Mouse (Mus musculus) urinary bladder, postnatal 36 days (tissue): Measurements from ENCODE around the gene Nlrp4e.
"Not testable (repeated sequence)": the region's sequence is repeated elsewhere in the genome, so short reads cannot be mapped to it uniquely, and the experiment has no call there.

ENCODE experiments used
- DNase-seq, 2 experiments: peaks; one replicate each; pipeline ENCODE4 v3.0.0; 2022; ENCODE audit warnings: low spot score in 2 of 2, mixed read lengths in 1 of 2

Nlrp4e gene

GRCm38 (mm10) chr7:23300892-23301291 lies at the start of gene Nlrp4e:
Gene Nlrp4e, plus strand, starts transcription at chr7:23301192.
- DNase-seq = not testable (repeated sequence)

GRCm38 (mm10) chr7:23251582-23251981 lies 49.4 kb upstream of the Nlrp4e start, which contains the start of gene Vmn1r166:
Gene Vmn1r166, minus strand, starts transcription at chr7:23251682.
- not testable (repeated sequence) for DNase-seq

DNA sequence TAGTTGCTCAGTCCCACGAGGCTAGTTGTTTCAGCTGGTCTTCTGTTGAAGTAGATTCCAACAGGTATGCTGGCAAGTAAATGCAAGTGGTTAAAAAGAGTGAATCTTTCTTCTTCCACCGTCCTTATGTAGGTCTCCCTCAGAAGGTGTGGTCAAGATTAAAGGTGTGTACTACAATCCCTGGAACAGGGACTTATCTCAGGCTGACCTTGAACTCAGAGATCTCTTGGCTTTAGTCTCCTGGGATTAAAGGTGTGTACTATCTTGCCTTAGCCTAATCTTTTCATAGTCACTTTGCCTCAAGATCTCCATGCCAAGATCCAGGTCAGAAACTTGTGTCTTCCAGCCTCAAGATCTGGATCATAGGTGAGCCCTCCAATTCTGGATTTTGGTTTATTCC lies 22.2 kb upstream of the Nlrp4e start, which contains the start of gene Gm6902:
Gene Gm6902 (minus strand): TSS at position 101 of the 400 bp plus-strand sequence.
- not testable (repeated sequence) for DNase-seq

- not testable (repeated sequence) for DNase-seq
Observed at GRCm38 (mm10) chr7:23358311-23358710, 57.3 kb downstream of the Nlrp4e start.

- DNase-seq = no peak
Observed at GRCm38 (mm10) chr7:23385589-23385988, 84.6 kb downstream of the Nlrp4e start, which contains the start of gene Nlrp5. Gene Nlrp5, plus strand, starts transcription at chr7:23385889.
